Mouse (Mus musculus) MEL (cell line): ENCODE results near the gene Pgd. TPM values are rescaled to one million over a fixed set of nuclear protein-coding genes. Genes with fewer than 3 reads are reported as not detected.

Experiments
- DNase-seq: peaks from one replicate; pipeline ENCODE4 v3.0.0; 2011; ENCODE audit warnings: low read depth, low spot score
- H3K27ac ChIP-seq: 2 replicates; pipeline ENCODE4 v1.5.1; 2012; ENCODE audit warnings: low read depth, mild to moderate bottlenecking, control low read depth, low read length, moderate library complexity; ENCODE audit not compliant: control insufficient read depth
- H3K27me3 ChIP-seq, 2 experiments: fragments of 150-350 bp in 1 of 2; sonication (generic) in 1 of 2; 2 replicates each; pipeline ENCODE4 v1.6.1; 2012; ENCODE audit warnings: low read length in 2 of 2, mild to moderate bottlenecking in 2 of 2, improper control_type of control experiment in 1 of 2, moderate library complexity in 1 of 2; ENCODE audit not compliant: insufficient read depth in 2 of 2, control insufficient read depth in 1 of 2
- H3K36me3 ChIP-seq, 2 experiments: 2 replicates each; pipeline ENCODE4 v1.6.1; 2012 to 2014; ENCODE audit warnings: low read length in 2 of 2, improper control_type of control experiment in 1 of 2, inconsistent platforms in 1 of 2, mild to moderate bottlenecking in 1 of 2; ENCODE audit not compliant: insufficient read depth in 2 of 2, control insufficient read depth in 1 of 2
- H3K4me1 ChIP-seq, 2 experiments: fragments of 150-350 bp in 1 of 2; sonication (generic) in 1 of 2; 2 replicates each; pipeline ENCODE4 v1.6.1; 2012; ENCODE audit warnings: low read length in 2 of 2, improper control_type of control experiment in 1 of 2, mild to moderate bottlenecking in 1 of 2; ENCODE audit not compliant: insufficient read depth in 2 of 2, control insufficient read depth in 1 of 2
- H3K4me3 ChIP-seq, 2 experiments: fragments of 150-350 bp in 1 of 2; sonication (generic) in 1 of 2; 2 replicates each; pipeline ENCODE4 v1.5.1; 2012; ENCODE audit warnings: low read depth in 2 of 2, low read length in 2 of 2, mild to moderate bottlenecking in 2 of 2, moderate library complexity in 2 of 2, control low read depth in 1 of 2, improper control_type of control experiment in 1 of 2; ENCODE audit not compliant: control insufficient read depth in 1 of 2, insufficient read depth in 1 of 2
- H3K79me2 ChIP-seq: 2 replicates; pipeline ENCODE4 v1.6.1; 2012; ENCODE audit warnings: mild to moderate bottlenecking, low read length, moderate library complexity; ENCODE audit not compliant: control insufficient read depth, poor library complexity, insufficient read depth
- H3K9ac ChIP-seq: 2 replicates; pipeline ENCODE4 v1.6.1; 2012; ENCODE audit warnings: low read depth, mild to moderate bottlenecking, control low read depth, low read length, moderate library complexity; ENCODE audit not compliant: control insufficient read depth, poor library complexity, severe bottlenecking
- H3K9me3 ChIP-seq: fragments of 150-350 bp; sonication (generic); replicated peaks from 2 replicates; pipeline ENCODE4 v1.6.1; 2012; ENCODE audit warnings: mild to moderate bottlenecking, low read length, improper control_type of control experiment, moderate library complexity; ENCODE audit not compliant: insufficient read depth
- CHD1 ChIP-seq: IDR thresholded peaks from 2 replicates; pipeline ENCODE4 v1.6.1; 2012; ENCODE audit warnings: low read depth, mild to moderate bottlenecking, inconsistent platforms, low read length, improper control_type of control experiment
- CHD2 ChIP-seq: IDR thresholded peaks from 2 replicates; pipeline ENCODE4 v1.6.1; 2011; ENCODE audit warnings: low read length, improper control_type of control experiment
- CTCF ChIP-seq, 3 experiments: IDR thresholded peaks in 2 of 3; conservative IDR thresholded peaks in 1 of 3; 2 replicates each; pipeline ENCODE4 v1.5.1; 2011 to 2012; ENCODE audit warnings: low read length in 3 of 3, low read depth in 2 of 3, mild to moderate bottlenecking in 2 of 3, improper control_type of control experiment in 1 of 3, inconsistent platforms in 1 of 3, mixed read lengths in 1 of 3, moderate library complexity in 1 of 3; ENCODE audit not compliant: control insufficient read depth in 1 of 3, insufficient read depth in 1 of 3, poor library complexity in 1 of 3, severe bottlenecking in 1 of 3
- E2F4 ChIP-seq: IDR thresholded peaks from 2 replicates; pipeline ENCODE4 v1.6.1; 2011; ENCODE audit warnings: low read depth, low read length, improper control_type of control experiment, borderline replicate concordance
- ELF1 ChIP-seq: IDR thresholded peaks from 2 replicates; pipeline ENCODE4 v1.6.1; 2014; ENCODE audit warnings: low read depth, mild to moderate bottlenecking, inconsistent platforms, low read length, improper control_type of control experiment, moderate library complexity
- ETS1 ChIP-seq: IDR thresholded peaks from 2 replicates; pipeline ENCODE4 v1.6.1; 2012; ENCODE audit warnings: low read depth, mild to moderate bottlenecking, inconsistent platforms, low read length, improper control_type of control experiment, moderate library complexity
- GATA1 ChIP-seq: IDR thresholded peaks from 2 replicates; pipeline ENCODE4 v1.6.1; 2011; ENCODE audit warnings: low read depth, low read length, improper control_type of control experiment
- KAT2A ChIP-seq: conservative IDR thresholded peaks from 2 replicates; pipeline ENCODE4 v1.6.1; 2012; ENCODE audit warnings: low read depth, low read length, improper control_type of control experiment, inconsistent platforms
- MAFK ChIP-seq: IDR thresholded peaks from 2 replicates; pipeline ENCODE4 v1.6.1; 2011; ENCODE audit warnings: low read depth, mild to moderate bottlenecking, low read length, improper control_type of control experiment, borderline replicate concordance
- MYB ChIP-seq: IDR thresholded peaks from 2 replicates; pipeline ENCODE4 v1.6.1; 2011; ENCODE audit warnings: mild to moderate bottlenecking, low read depth, low read length, improper control_type of control experiment
- MYC ChIP-seq: IDR thresholded peaks from 2 replicates; pipeline ENCODE4 v1.6.1; 2011; ENCODE audit warnings: low read depth, mild to moderate bottlenecking, low read length, improper control_type of control experiment, moderate library complexity
- TAL1 ChIP-seq: IDR thresholded peaks from 2 replicates; pipeline ENCODE4 v1.6.1; 2012; ENCODE audit warnings: mild to moderate bottlenecking, inconsistent platforms, low read length, moderate library complexity, mixed read lengths
- TBP ChIP-seq: IDR thresholded peaks from 2 replicates; pipeline ENCODE4 v1.8.0; 2011; ENCODE audit warnings: low read depth, low read length, improper control_type of control experiment
- UBTF ChIP-seq: IDR thresholded peaks from 2 replicates; pipeline ENCODE4 v1.6.1; 2012; ENCODE audit warnings: low read depth, mild to moderate bottlenecking, inconsistent platforms, low read length, improper control_type of control experiment, moderate library complexity, borderline replicate concordance; ENCODE audit not compliant: insufficient read depth
- USF1 ChIP-seq: IDR thresholded peaks from 2 replicates; pipeline ENCODE4 v1.6.1; 2014; ENCODE audit warnings: low read depth, mild to moderate bottlenecking, inconsistent platforms, low read length, improper control_type of control experiment, moderate library complexity
- USF2 ChIP-seq, 2 experiments: IDR thresholded peaks; 2 replicates each; pipeline ENCODE4 v1.6.1; 2011 to 2012; ENCODE audit warnings: improper control_type of control experiment in 2 of 2, low read length in 2 of 2, borderline replicate concordance in 1 of 2, inconsistent platforms in 1 of 2, low read depth in 1 of 2, mild to moderate bottlenecking in 1 of 2; ENCODE audit not compliant: insufficient read depth in 1 of 2
- ZC3H11A ChIP-seq: IDR thresholded peaks from 2 replicates; pipeline ENCODE4 v1.6.1; 2012; ENCODE audit warnings: low read depth, mild to moderate bottlenecking, inconsistent platforms, low read length, improper control_type of control experiment
- ZMIZ1 ChIP-seq: IDR thresholded peaks from 2 replicates; pipeline ENCODE4 v1.6.1; 2012; ENCODE audit warnings: low read depth, mild to moderate bottlenecking, inconsistent platforms, low read length, improper control_type of control experiment, moderate library complexity
- ZNF384 ChIP-seq: IDR thresholded peaks from 2 replicates; pipeline ENCODE4 v1.6.1; 2012; ENCODE audit warnings: low read depth, mild to moderate bottlenecking, inconsistent platforms, low read length, improper control_type of control experiment
- polyA plus RNA-seq, 2 experiments: library from polyadenylated mRNA; stranded (reverse) in 1 of 2; unstranded in 1 of 2; fragments of >175 nt in 1 of 2; fragments of >200 nt in 1 of 2; gene quantifications; 2 replicates each; pipeline versions ENCODE4 v1.2.1 to v1.2.4; 2012; ENCODE audit warnings: low replicate concordance in 2 of 2, low read depth in 1 of 2; ENCODE audit not compliant: insufficient read length in 2 of 2, insufficient read depth in 1 of 2, missing spikeins in 1 of 2
- total RNA-seq: library from RNA; depleted of rRNA; stranded (reverse); fragments of 300-350 nt; gene quantifications from 2 replicates; pipeline ENCODE4 v1.2.3, GENCODE M21; 2012

The Pgd gene
- total and polyA plus RNA-seq, 3 experiments, result 116 to 219 TPM; not detected in 1

- Histone ChIP-seq H3K4me1 (peaks cover 2 to 7% of the 10 kb centered on the region in 2 experiments; a peak in 3 of 4 replicates), H3K4me3 (no peak overlapping the region)
Observed at GRCm38 (mm10) chr4:149131789-149132565, 34.6 kb downstream of the Pgd start.

DNA sequence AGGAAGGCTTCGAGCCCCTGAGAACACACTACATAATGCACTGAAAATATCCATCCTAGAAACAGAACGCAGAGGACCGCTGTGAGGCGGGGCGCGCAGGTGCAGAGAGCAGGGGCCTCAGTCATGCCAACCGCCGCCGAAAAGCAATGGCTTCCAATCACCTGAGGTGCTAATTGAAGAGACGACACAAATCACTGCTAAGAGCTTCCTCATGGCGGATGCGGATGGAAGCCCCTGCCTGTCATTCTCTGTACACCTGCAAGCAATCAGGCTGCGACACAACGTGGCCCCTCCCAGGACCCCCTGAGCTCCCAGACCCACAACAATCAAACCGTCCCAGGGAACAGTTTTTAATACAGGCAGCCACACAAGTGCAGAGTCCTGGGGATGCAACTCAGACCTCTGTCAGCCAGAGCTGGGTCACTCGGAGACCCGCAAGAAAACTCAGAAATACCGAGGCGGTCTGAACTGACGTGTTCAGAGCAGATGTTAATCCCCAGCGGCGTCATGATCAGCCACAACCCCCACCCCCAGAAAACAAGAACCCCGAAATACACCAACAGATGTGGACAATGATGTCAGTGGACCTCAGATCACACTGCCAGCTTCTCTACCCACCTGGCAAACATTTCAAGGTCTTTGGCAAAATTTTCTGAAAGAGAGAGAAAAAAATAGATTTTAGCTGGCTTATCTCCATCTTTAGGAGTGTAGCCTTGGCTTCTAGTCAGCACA lies 35.4 kb downstream of the Pgd start:
- H3K79me2 ChIP-seq, result no peaks in the 10 kb centered on the region
- H3K9me3 ChIP-seq, result no peaks in the 10 kb centered on the region
- no peak overlapping the region for H3K9ac ChIP-seq
- peaks cover 0 to 2% of the 10 kb centered on the region in 2 experiments; a peak in 3 of 4 replicates for H3K36me3 ChIP-seq
- no peak overlapping the region for H3K4me3 ChIP-seq
- H3K4me1 ChIP-seq, result peaks cover 0 to 1% of the 10 kb centered on the region in 2 experiments; a peak in 1 of 4 replicates
- TF ChIP-seq ZC3H11A, result no peak
- no peaks in the 10 kb centered on the region for H3K27me3 ChIP-seq
- H3K27ac ChIP-seq, result no peak overlapping the region
- no peak for DNase-seq

More at GRCm38 (mm10) chr4:149131789-149132565, 34.6 kb downstream of the Pgd start:
- TF ChIP-seq ZMIZ1 (no peak), USF2 (IDR thresholded peaks at IDR 0.05; ENCODE audit: borderline replicate concordance in 1 of 2, insufficient read depth in 1 of 2, low read depth in 1 of 2, low read length in 2 of 2) (no peak), ETS1 (no peak), CHD1 (no peak), MYC (no peak), TBP (no peak), USF1 (no peak), CTCF (IDR thresholded peaks at IDR 0.05 in 2 of 3, conservative IDR thresholded peaks at IDR 0.05 in 1 of 3; ENCODE audit: control insufficient read depth in 1 of 3, insufficient read depth in 1 of 3, low read depth in 2 of 3, low read length in 3 of 3, poor library complexity in 1 of 3, severe bottlenecking in 1 of 3) (no peak)
- Histone ChIP-seq H3K27me3 (no peaks in the 10 kb centered on the region), H3K79me2 (peaks cover 7% of the 10 kb centered on the region), H3K9ac (no peak overlapping the region), H3K9me3 (no peaks in the 10 kb centered on the region), H3K27ac (no peak overlapping the region), H3K36me3 (peaks cover 0 to 2% of the 10 kb centered on the region in 2 experiments; a peak in 3 of 4 replicates)
- no peak for DNase-seq

DNA sequence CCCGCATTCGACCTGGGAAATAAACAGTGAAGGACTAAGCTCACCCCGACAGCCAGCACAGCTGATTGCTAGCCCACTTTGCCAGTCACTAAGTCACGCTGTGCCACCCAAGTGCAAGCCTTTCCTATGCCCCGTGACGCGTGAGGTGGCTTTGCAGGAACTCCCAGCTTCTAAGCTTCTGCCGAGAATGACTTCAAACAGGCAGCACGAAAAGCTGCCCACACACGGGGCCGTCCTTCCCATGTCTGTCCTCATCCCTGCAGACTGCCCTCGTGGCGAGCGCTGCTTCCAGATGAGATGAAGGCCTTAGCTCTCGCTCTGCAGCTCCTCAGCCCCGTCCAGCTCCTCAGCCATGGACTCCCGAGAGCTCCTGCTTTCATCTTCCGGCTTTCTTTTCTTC lies 38.1 kb downstream of the Pgd start:
- Histone ChIP-seq H3K27ac (no peak overlapping the region), H3K9ac (no peak overlapping the region), H3K4me1 (no peaks in the 10 kb centered on the region), H3K36me3 (no peaks in the 10 kb centered on the region), H3K4me3 (no peak overlapping the region), H3K9me3 (no peaks in the 10 kb centered on the region), H3K79me2 (no peaks in the 10 kb centered on the region), H3K27me3 (no peaks in the 10 kb centered on the region)
- TF ChIP-seq CHD1 (no peak), TAL1 (no peak), UBTF (no peak), GATA1 (no peak), TBP (no peak), ZNF384 (no peak), MYB (no peak), USF2 (IDR thresholded peaks at IDR 0.05; ENCODE audit: borderline replicate concordance in 1 of 2, insufficient read depth in 1 of 2, low read depth in 1 of 2, low read length in 2 of 2) (no peak), MAFK (no peak), E2F4 (no peak), KAT2A (no peak), CHD2 (no peak), ELF1 (no peak)
- no peak for DNase-seq
